Mouse (Mus musculus) midbrain, embryonic 12.5 days (tissue): ENCODE results near the gene Evx1. TPM values are rescaled to one million over a fixed set of nuclear protein-coding genes. Genes with fewer than 3 reads are reported as not detected.

Experiments used
- ATAC-seq: fragments of 200-750 bp; cut with Nextera tagmentation; 2 replicates; pipeline ENCODE4 v1.8.0; 2017; ENCODE audit warnings: low read depth, moderate TSS enrichment, moderate library complexity; ENCODE audit not compliant: low FRiP score
- H3K27ac ChIP-seq: fragments of 300-500 bp; sonication (generic); replicated peaks from 2 replicates; pipeline ENCODE4 v1.5.1; 2016; ENCODE audit warnings: mild to moderate bottlenecking
- H3K27me3 ChIP-seq: fragments of 300-500 bp; sonication (generic); 2 replicates; pipeline ENCODE4 v1.6.1; 2016; ENCODE audit warnings: mild to moderate bottlenecking
- H3K36me3 ChIP-seq: fragments of 300-500 bp; sonication (generic); 2 replicates; pipeline ENCODE4 v1.6.1; 2016
- H3K4me1 ChIP-seq: fragments of 300-500 bp; sonication (generic); 2 replicates; pipeline ENCODE4 v1.6.1; 2016
- H3K4me2 ChIP-seq: fragments of 300-500 bp; sonication (generic); replicated peaks from 2 replicates; pipeline ENCODE4 v1.6.1; 2016; ENCODE audit warnings: mild to moderate bottlenecking, moderate library complexity
- H3K4me3 ChIP-seq: fragments of 300-500 bp; sonication (generic); 2 replicates; pipeline ENCODE4 v1.5.1; 2016; ENCODE audit warnings: mild to moderate bottlenecking
- H3K9ac ChIP-seq: fragments of 300-500 bp; sonication (generic); replicated peaks from 2 replicates; pipeline ENCODE4 v1.6.1; 2016; ENCODE audit warnings: mild to moderate bottlenecking, moderate library complexity
- H3K9me3 ChIP-seq: fragments of 300-500 bp; sonication (generic); 2 replicates; pipeline ENCODE4 v1.6.1; 2016; ENCODE audit warnings: mild to moderate bottlenecking
- WGBS: fragments of 180-500 bp; shearing (Covaris S2); methylation state at CpG from one replicate; pipeline ENCODE4 v1.1.7; 2016; 5-methylcytosine and 5-hydroxymethylcytosine counted together
- polyA plus RNA-seq: library from polyadenylated mRNA; unstranded; fragments of >200 nt; fragmentation: Nextera tagmentation; extraction: Ambion mirVana; gene quantifications from 2 replicates; pipeline ENCODE4 v1.2.1, GENCODE M21; 2016

Gene Evx1
- polyA plus RNA-seq, 1 experiment from 2014 or later, result 0.82 TPM

DNA sequence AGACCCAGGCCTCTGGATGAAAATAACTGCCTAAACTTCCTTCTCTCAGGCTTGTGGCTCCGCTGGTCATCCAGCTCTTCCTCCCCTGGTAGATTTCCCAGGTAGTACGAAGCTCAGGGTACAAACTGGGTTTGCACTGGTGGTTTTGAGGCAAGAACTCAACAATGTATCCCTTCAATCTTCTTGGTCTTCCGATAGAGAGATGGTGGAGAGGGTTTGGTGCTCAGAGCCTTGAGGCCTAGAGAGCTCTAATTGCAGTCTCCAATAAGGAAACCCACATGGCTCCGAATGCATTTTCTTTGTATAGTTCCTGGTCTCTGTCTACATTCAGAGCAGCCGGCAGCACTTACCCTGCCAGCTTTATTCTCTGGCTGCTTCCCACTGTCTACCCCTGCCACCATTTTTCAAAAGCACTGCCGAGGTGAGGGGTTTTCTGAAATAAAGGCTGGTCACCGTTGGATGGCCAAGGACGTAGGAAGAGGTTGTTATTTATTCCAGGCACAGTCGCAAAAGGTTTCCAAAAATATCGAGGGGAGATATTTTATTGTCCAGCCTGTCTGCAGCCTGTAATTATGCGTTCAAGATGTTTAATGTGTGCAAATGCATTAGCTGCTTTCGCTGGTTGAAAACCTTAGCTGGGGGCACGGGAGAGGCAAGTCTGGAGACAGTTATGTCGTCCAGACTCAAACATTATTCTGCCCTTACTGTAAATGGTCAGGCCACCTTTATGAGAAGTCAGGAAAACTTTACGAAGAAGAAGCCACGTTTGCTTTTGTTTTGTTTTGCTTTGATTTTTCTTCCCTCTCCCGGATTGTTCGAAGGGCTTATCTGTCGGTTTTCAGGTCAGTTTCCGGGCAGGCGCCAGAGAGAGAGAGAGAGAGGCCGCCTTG lies 40.3 kb upstream of the Evx1 start:
- Histone ChIP-seq H3K36me3 (no peaks in the 10 kb centered on the region), H3K27ac (no peak overlapping the region), H3K27me3 (peaks cover 98% of the 10 kb centered on the region), H3K9me3 (no peaks in the 10 kb centered on the region), H3K4me2 (no peak overlapping the region), H3K4me3 (no peak overlapping the region), H3K9ac (no peak overlapping the region), H3K4me1 (no peaks in the 10 kb centered on the region)
- 2% methylated on average over 22 of the region's 22 CpGs for WGBS
- no peak for ATAC-seq

DNA sequence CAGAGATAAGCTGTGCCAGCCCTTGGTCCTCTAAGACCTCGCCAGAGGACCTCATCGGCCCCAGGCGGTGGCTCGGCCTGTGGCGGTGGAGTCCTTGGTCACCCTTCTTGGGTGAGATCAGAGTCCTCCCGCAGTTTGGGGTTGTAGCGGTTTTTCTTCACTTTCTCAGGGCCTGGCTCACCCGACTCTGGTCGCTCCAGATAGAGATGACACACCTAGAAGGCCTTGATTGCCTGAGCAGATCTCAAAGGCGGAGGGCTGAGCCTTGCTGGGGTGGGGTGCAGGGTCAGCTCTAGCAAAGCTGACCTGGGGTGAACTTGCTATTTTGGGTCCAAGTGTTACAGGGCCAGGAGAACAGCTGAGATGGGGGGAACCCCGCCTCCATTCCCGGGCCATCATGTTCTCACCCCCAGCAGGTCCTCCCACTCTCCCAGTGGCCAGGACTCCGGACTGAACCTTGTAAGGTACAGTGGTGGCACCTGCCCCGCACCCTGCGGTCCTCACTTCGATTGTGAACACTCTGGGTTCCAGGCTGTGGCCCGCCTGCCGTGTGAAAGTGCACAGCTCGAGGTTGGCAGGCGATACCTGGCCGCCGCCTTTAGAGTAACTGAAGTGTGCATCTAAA lies 39.5 kb upstream of the Evx1 start:
- H3K9ac ChIP-seq, result no peak overlapping the region
- peaks cover 98% of the 10 kb centered on the region for H3K27me3 ChIP-seq
- no peaks in the 10 kb centered on the region for H3K36me3 ChIP-seq
- H3K4me3 ChIP-seq, result no peak overlapping the region
- no peaks in the 10 kb centered on the region for H3K9me3 ChIP-seq
- WGBS, result 0% methylated on average over 22 of the region's 22 CpGs
- no peak overlapping the region for H3K27ac ChIP-seq
- H3K4me2 ChIP-seq, result no peak overlapping the region
- ATAC-seq, result no peak
- no peaks in the 10 kb centered on the region for H3K4me1 ChIP-seq

DNA sequence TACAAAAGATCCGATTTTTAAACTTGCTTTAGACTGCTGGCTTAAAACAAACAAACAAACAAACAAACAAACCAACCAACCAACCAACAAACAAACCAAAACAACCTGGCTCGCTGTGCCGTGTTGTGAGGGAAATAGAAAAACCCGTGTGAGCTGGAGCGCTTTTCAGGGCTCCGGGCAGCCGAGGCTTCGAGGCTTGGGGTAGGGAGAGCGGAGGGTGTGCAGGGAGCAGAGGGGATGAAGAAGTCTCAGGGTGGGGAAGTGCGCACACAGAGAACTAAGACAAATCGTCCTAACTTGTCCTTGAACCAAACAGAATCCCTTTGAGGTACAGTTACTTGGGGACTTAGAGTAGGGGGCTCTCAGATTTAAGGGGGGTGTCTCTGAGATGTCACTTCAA lies 38.7 kb upstream of the Evx1 start:
- Histone ChIP-seq H3K4me1 (no peaks in the 10 kb centered on the region), H3K27me3 (peaks cover 96% of the 10 kb centered on the region), H3K27ac (no peak overlapping the region), H3K9me3 (no peaks in the 10 kb centered on the region), H3K36me3 (no peaks in the 10 kb centered on the region), H3K9ac (no peak overlapping the region), H3K4me2 (no peak overlapping the region), H3K4me3 (no peak overlapping the region)
- under 1% methylated on average over 11 of the region's 11 CpGs for WGBS
- ATAC-seq, result no peak

DNA sequence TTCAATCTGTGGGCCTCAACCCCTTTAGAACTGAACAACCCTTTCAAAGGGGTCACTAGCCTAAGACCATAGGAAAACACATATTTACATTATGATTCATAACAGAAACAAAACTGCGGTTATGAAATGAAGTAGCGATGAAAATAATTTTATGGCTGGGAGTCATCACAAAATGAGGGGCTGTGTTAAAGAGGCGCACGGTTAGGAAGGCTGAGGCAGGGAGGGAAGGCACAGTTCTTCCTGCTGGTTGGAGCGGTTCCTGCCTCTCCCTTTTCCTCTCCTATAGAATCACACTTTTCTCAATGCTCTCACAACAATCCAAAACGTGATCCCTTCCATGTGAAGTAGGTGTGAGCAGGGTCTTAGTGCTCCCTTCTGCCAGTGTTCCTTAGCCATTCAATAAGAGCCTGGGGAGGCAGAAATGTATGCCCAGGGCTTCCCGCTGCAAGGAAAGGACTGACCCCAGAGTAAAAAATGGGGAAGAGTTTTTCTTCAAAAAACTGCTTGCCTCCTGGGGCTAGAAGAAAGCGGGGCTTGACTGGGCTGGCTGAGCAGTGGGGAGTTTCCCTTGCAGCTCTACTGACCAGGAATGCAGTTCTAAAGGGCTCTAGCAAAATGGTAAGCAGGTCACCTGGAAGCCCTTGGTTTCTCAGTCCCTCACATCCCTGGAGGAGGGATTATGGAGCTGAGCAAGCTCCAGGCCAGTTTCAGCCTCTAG lies 37.6 kb upstream of the Evx1 start:
- H3K4me3 ChIP-seq, result no peak overlapping the region
- no peaks in the 10 kb centered on the region for H3K36me3 ChIP-seq
- no peak overlapping the region for H3K9ac ChIP-seq
- WGBS, result 5% methylated on average over 8 of the region's 8 CpGs
- no peak overlapping the region for H3K27ac ChIP-seq
- H3K4me2 ChIP-seq, result no peak overlapping the region
- H3K4me1 ChIP-seq, result no peaks in the 10 kb centered on the region
- peaks cover 93% of the 10 kb centered on the region for H3K27me3 ChIP-seq
- no peak for ATAC-seq
- H3K9me3 ChIP-seq, result no peaks in the 10 kb centered on the region

DNA sequence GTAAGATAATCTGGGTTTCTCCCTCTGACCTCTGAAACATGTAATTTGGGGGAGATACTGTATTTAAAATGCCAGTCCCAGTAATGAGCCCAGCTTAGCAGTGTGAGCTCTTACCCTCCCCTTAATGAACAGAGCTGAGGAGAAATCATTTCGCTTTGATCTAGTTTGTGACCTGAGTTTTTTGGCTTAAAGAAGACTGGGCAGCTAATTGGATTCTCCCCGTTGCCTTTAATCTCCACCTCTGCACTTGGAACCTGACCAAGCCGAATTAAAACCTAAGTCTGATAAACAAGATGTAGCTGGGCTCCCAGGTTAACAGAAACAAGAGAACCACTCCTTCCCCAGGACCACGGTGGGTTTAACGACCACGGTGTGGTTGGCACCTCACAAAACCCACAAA lies 36.9 kb upstream of the Evx1 start:
- no peak overlapping the region for H3K9ac ChIP-seq
- no peaks in the 10 kb centered on the region for H3K9me3 ChIP-seq
- peaks cover 93% of the 10 kb centered on the region for H3K27me3 ChIP-seq
- no peaks in the 10 kb centered on the region for H3K4me1 ChIP-seq
- under 1% methylated on average over 6 of the region's 6 CpGs for WGBS
- H3K4me3 ChIP-seq, result no peak overlapping the region
- H3K27ac ChIP-seq, result no peak overlapping the region
- ATAC-seq, result no peak
- no peaks in the 10 kb centered on the region for H3K36me3 ChIP-seq
- no peak overlapping the region for H3K4me2 ChIP-seq

DNA sequence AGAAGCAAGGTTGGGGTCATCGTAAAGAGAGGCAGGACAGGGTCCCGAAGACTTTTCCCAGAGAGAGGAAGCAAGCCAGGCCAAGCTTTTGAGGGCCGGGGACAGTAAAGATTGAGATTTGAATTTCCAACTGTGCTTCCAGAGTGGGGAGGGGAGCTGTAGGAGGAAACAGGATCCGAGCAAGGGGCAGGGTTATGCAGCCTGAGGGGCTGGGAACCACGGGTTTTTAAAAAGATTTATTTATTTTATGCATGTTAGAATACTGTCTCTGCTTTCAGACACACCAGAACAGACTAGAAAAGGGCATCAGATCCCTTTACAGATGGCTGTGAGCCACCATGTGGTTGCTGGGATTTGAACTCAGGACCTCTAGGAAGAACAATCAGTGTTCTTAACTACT lies 36.4 kb upstream of the Evx1 start:
- Histone ChIP-seq H3K4me1 (no peaks in the 10 kb centered on the region), H3K4me3 (no peak overlapping the region), H3K9me3 (no peaks in the 10 kb centered on the region), H3K27me3 (peaks cover 93% of the 10 kb centered on the region), H3K27ac (no peak overlapping the region), H3K4me2 (no peak overlapping the region), H3K36me3 (no peaks in the 10 kb centered on the region), H3K9ac (no peak overlapping the region)
- 7% methylated on average over 5 of the region's 5 CpGs for WGBS
- no peak for ATAC-seq

DNA sequence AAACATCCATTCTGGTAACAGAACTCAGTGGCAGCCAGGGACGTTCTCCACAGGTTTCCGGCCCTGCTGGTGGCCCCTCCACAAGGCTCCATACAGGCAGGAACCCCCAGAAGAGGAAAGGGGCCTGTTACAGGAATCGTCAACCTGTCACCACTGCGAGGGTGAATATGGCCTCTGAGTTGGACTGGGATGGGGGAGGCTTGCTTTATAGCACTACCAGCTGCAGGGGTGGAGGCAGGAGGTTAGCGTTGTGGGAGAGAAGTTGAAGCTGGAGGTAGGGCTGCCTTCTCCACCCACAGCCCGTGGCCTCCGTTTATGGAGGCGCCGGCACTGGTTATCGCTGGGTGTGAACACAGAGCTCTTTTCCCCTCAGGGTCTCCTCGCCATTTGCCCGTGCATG lies 32.2 kb upstream of the Evx1 start:
- Histone ChIP-seq H3K36me3 (no peaks in the 10 kb centered on the region), H3K9me3 (no peaks in the 10 kb centered on the region), H3K4me1 (no peaks in the 10 kb centered on the region), H3K9ac (no peak overlapping the region), H3K4me3 (no peak overlapping the region), H3K27me3 (peaks cover 83% of the 10 kb centered on the region), H3K4me2 (no peak overlapping the region), H3K27ac (no peak overlapping the region)
- 70% methylated on average over 12 of the region's 12 CpGs for WGBS
- ATAC-seq, result no peak

DNA sequence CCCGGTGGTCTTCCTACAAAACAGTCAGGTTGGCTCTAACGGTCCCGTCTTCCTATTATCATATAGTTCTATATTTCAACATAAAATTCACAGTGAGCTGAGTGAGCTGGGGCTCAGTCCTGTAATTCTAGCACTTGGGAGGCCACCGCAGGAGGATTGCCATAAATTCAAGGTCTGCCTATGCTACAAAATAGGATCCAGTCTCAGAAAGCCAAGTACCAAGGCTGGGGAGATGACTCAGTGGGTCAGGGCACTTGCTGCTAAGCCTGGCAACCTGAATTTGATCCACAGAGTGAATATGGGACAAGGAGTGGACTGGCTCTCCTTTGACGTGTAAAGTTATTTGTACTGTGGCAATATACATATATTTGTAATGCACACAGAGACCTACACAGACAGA lies 29.4 kb upstream of the Evx1 start:
- no peaks in the 10 kb centered on the region for H3K4me1 ChIP-seq
- no peak overlapping the region for H3K4me2 ChIP-seq
- H3K9ac ChIP-seq, result no peak overlapping the region
- 84% methylated on average over 5 of the region's 5 CpGs for WGBS
- no peak overlapping the region for H3K4me3 ChIP-seq
- no peak for ATAC-seq
- H3K27me3 ChIP-seq, result peaks cover 76% of the 10 kb centered on the region
- H3K9me3 ChIP-seq, result no peaks in the 10 kb centered on the region
- no peaks in the 10 kb centered on the region for H3K36me3 ChIP-seq
- no peak overlapping the region for H3K27ac ChIP-seq

DNA sequence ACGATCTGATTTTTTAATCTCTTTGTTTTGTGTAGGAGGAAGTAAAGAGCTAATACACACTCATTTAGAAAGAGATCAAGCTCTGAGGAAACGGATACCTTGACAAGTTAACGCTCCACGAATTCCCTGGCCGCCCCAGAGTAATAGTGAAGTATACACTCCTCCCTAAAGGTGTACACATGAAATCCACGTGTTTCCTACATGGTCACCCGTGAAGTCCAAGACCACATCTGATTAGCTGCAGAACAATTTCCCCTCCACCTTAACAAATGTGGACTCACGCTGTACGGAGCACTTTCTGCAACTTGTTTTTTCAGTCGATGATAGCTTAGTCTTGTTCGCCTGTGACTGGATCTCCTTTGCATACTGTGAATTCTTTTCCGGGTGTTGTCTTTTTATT lies 23.1 kb upstream of the Evx1 start:
- 20% methylated on average over 12 of the region's 12 CpGs for WGBS
- Histone ChIP-seq H3K4me1 (peaks cover 6% of the 10 kb centered on the region; the same call in 1 of the 2 replicates), H3K9me3 (no peaks in the 10 kb centered on the region), H3K27ac (no peak overlapping the region), H3K36me3 (no peaks in the 10 kb centered on the region), H3K27me3 (peaks cover 86% of the 10 kb centered on the region), H3K4me2 (no peak overlapping the region), H3K9ac (no peak overlapping the region), H3K4me3 (no peak overlapping the region)
- no peak for ATAC-seq

DNA sequence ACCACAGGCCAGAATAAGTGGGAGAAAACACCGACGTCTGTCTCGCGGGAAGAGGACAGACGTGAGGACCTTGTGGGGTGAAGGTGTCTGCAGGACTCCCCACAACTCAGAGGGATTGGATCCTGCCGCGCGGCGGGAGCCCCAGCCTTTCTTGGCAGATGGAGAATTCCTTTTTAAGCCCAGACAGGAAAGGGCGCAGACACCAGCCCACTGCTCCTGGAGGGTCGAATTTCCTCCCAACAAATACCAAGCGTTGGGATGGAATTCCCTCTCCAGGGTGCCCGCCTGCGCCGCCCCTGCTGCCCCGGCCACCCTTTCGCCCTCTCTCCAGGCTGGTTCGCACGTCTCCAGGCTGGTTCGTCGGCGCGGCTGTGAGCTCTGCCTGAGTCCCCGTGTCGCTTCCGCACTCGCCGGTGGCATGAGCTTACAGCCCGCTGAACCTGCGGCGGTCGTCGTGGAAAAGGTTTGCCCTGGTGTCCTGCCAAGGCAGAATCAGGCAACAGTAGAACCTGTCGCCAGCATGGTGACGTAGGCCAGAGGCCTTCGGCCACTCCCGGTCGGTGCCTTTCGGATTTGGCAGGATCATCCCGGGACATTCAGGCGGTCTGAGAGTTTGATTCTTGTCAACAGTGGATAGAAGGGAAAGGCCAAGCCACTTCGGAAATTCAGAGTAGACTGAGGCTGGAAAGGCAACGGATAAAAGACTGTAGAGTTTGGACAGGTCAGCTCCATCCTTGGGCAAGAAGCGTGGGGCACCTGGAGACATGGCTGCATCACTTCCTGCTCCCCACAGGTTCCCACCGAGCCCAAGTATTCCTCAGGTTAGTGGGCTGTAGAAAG lies 22.1 kb upstream of the Evx1 start:
- Histone ChIP-seq H3K27me3 (peaks cover 90% of the 10 kb centered on the region), H3K4me2 (peak overlapping the region; percentile 39), H3K9me3 (no peaks in the 10 kb centered on the region), H3K4me3 (peak overlapping the region; percentile 21; the same call in 1 of the 2 replicates), H3K36me3 (no peaks in the 10 kb centered on the region), H3K27ac (no peak overlapping the region), H3K9ac (no peak overlapping the region), H3K4me1 (peaks cover 6% of the 10 kb centered on the region; the same call in 1 of the 2 replicates)
- 2% methylated on average over 45 of the region's 45 CpGs for WGBS
- ATAC-seq, result no peak

DNA sequence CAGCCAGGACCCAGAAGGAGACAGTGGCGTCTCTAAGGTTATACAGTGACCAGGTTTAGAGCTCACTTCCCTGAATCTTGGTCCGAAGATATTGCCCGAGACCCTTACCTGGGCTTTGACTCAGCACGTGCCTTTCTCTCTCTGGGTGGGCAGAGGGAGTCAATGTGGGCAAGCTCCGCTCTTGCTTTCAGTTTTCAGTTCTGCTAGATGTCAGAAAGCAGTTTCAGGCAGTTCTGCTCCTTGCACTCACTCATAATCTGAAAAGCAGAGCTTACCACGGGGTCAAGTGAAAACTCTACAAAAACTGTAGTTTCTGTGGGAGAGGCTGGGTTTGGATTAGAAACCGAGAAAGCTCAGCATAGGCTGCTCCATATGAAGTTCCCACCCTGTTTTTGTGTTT lies 21.0 kb upstream of the Evx1 start:
- H3K36me3 ChIP-seq, result no peaks in the 10 kb centered on the region
- H3K9ac ChIP-seq, result no peak overlapping the region
- no peak for ATAC-seq
- WGBS, result 56% methylated on average over 7 of the region's 7 CpGs
- no peaks in the 10 kb centered on the region for H3K9me3 ChIP-seq
- H3K4me1 ChIP-seq, result peaks cover 6% of the 10 kb centered on the region; the same call in 1 of the 2 replicates
- H3K4me2 ChIP-seq, result no peak overlapping the region
- H3K27me3 ChIP-seq, result peaks cover 94% of the 10 kb centered on the region
- no peak overlapping the region for H3K27ac ChIP-seq
- H3K4me3 ChIP-seq, result no peak overlapping the region
